Mouse (Mus musculus): ENCODE data around the gene Dhx35.

GRCm38 (mm10) chr2:158762339-158762738, 32.3 kb upstream of the Dhx35 start:
- TF ChIP-seq HCFC1 (IDR thresholded peaks at IDR 0.05; ENCODE audit: borderline replicate concordance, insufficient read depth, low read length) (no peak), ZNF384 (IDR thresholded peaks at IDR 0.05; ENCODE audit: low read depth, low read length) (no peak)
